Mouse (Mus musculus): ENCODE measurements around the gene 4931409K22Rik. TPM values are rescaled to one million over a fixed set of nuclear protein-coding genes. Genes with fewer than 3 reads are reported as not detected.
"Not testable (repeated sequence)": the region's sequence is repeated elsewhere in the genome, so short reads cannot be mapped to it uniquely, and the experiment has no call there.

The 4931409K22Rik gene
- polyA plus RNA-seq, 1 experiment from 2014 or later, result 0.07 TPM

- no peak overlapping the region for H3K27ac ChIP-seq
- no peak overlapping the region for H3K4me3 ChIP-seq
- peaks cover 67% of the 10 kb centered on the region for H3K36me3 ChIP-seq
- H3K4me1 ChIP-seq (replicated peaks), result peaks cover 57% of the 10 kb centered on the region
- DNase-seq (ENCODE audit: low spot score), result no peak
- H3K27me3 ChIP-seq (ENCODE audit: insufficient read depth, poor library complexity, severe bottlenecking), result peaks cover 41% of the 10 kb centered on the region
- H3K9me3 ChIP-seq, result no peaks in the 10 kb centered on the region
- 90% methylated on average over 20 of the region's 20 CpGs for WGBS
Observed at GRCm38 (mm10) chr5:24589511-24590500, 33.2 kb upstream of the 4931409K22Rik start.

- Histone ChIP-seq H3K4me3 (peak overlapping the region; percentile 89), H3K27me3 (ENCODE audit: insufficient read depth, poor library complexity, severe bottlenecking) (peaks cover 23% of the 10 kb centered on the region), H3K36me3 (peaks cover 41% of the 10 kb centered on the region), H3K9me3 (no peaks in the 10 kb centered on the region), H3K27ac (peak overlapping the region; percentile 89), H3K4me1 (replicated peaks) (peaks cover 50% of the 10 kb centered on the region)
- WGBS, result 32% methylated on average over 4 of the region's 4 CpGs
- DNase-seq (ENCODE audit: low spot score), result peak; percentile 13
Observed at GRCm38 (mm10) chr5:24587200-24587577, 30.6 kb upstream of the 4931409K22Rik start.

- H3K9me3 ChIP-seq, result no peaks in the 10 kb centered on the region
- DNase-seq (ENCODE audit: low spot score), result peak; percentile 91
- H3K27ac ChIP-seq, result peak within 1 kb of the TSS; percentile 89
- H3K4me1 ChIP-seq (replicated peaks), result peaks cover 45% of the 10 kb centered on the region
- H3K27me3 ChIP-seq (ENCODE audit: insufficient read depth, poor library complexity, severe bottlenecking), result peaks cover 18% of the 10 kb centered on the region
- peak within 1 kb of the TSS; percentile 89 for H3K4me3 ChIP-seq
- peaks cover 36% of the 10 kb centered on the region for H3K36me3 ChIP-seq
- WGBS, result under 1% methylated on average over 43 of the region's 43 CpGs
Observed at GRCm38 (mm10) chr5:24586547-24587199, 30.1 kb upstream of the 4931409K22Rik start, which contains the start of gene Chpf2. Gene Chpf2 (plus strand): TSS chr5:24586741.

- Histone ChIP-seq H3K36me3 (peaks cover 30% of the 10 kb centered on the region), H3K27ac (peak overlapping the region; percentile 89), H3K27me3 (ENCODE audit: insufficient read depth, poor library complexity, severe bottlenecking) (peaks cover 12% of the 10 kb centered on the region; the same call in 1 of the 2 replicates), H3K9me3 (no peaks in the 10 kb centered on the region), H3K4me1 (replicated peaks) (peaks cover 39% of the 10 kb centered on the region), H3K4me3 (peak overlapping the region; percentile 89)
- DNase-seq (ENCODE audit: low spot score), result no peak
- WGBS, result 14% methylated on average over 8 of the region's 8 CpGs
Observed at GRCm38 (mm10) chr5:24586106-24586505, 29.5 kb upstream of the 4931409K22Rik start.

GRCm38 (mm10) chr5:24578109-24578963, 21.7 kb upstream of the 4931409K22Rik start:
- H3K27me3 ChIP-seq (ENCODE audit: insufficient read depth, poor library complexity, severe bottlenecking), result no peaks in the 10 kb centered on the region
- WGBS, result 71% methylated on average over 6 of the region's 6 CpGs
- H3K36me3 ChIP-seq, result peaks cover 21% of the 10 kb centered on the region
- DNase-seq (ENCODE audit: low spot score), result no peak
- H3K4me3 ChIP-seq, result peak overlapping the region; percentile 87
- no peaks in the 10 kb centered on the region for H3K9me3 ChIP-seq
- peaks cover 22% of the 10 kb centered on the region for H3K4me1 ChIP-seq (replicated peaks)
- H3K27ac ChIP-seq, result peak overlapping the region; percentile 93

- Histone ChIP-seq H3K27me3 (ENCODE audit: insufficient read depth, poor library complexity, severe bottlenecking) (no peaks in the 10 kb centered on the region), H3K36me3 (peaks cover 31% of the 10 kb centered on the region), H3K4me1 (replicated peaks) (peaks cover 22% of the 10 kb centered on the region), H3K4me3 (peak within 1 kb of the TSS; percentile 87), H3K9me3 (no peaks in the 10 kb centered on the region), H3K27ac (peak within 1 kb of the TSS; percentile 93)
- peak; percentile 100 for DNase-seq (ENCODE audit: low spot score)
- under 1% methylated on average over 48 of the region's 48 CpGs for WGBS
Observed at GRCm38 (mm10) chr5:24577183-24577929, 20.7 kb upstream of the 4931409K22Rik start, which contains the start of gene Abcf2. Gene Abcf2 (minus strand): TSS chr5:24577467.

- H3K36me3 ChIP-seq, result peaks cover 37% of the 10 kb centered on the region
- no peaks in the 10 kb centered on the region for H3K9me3 ChIP-seq
- WGBS, result under 1% methylated on average over 32 of the region's 32 CpGs
- peak overlapping the region; percentile 93 for H3K27ac ChIP-seq
- H3K27me3 ChIP-seq (ENCODE audit: insufficient read depth, poor library complexity, severe bottlenecking), result no peaks in the 10 kb centered on the region
- H3K4me1 ChIP-seq (replicated peaks), result peaks cover 22% of the 10 kb centered on the region
- DNase-seq (ENCODE audit: low spot score), result no peak
- peak overlapping the region; percentile 87 for H3K4me3 ChIP-seq
Observed at GRCm38 (mm10) chr5:24576801-24577182, 20.2 kb upstream of the 4931409K22Rik start.

- no peaks in the 10 kb centered on the region for H3K9me3 ChIP-seq
- no peak overlapping the region for H3K27ac ChIP-seq
- no peak for DNase-seq (ENCODE audit: low spot score)
- peak overlapping the region; percentile 87 for H3K4me3 ChIP-seq
- H3K27me3 ChIP-seq (ENCODE audit: insufficient read depth, poor library complexity, severe bottlenecking), result no peaks in the 10 kb centered on the region
- WGBS, result 90% methylated on average over 1 of the region's 1 CpGs
- peaks cover 45% of the 10 kb centered on the region for H3K36me3 ChIP-seq
- peaks cover 22% of the 10 kb centered on the region for H3K4me1 ChIP-seq (replicated peaks)
Observed at GRCm38 (mm10) chr5:24575948-24576347, 19.3 kb upstream of the 4931409K22Rik start.

GRCm38 (mm10) chr5:24555335-24555734, 1.3 kb downstream of the 4931409K22Rik start:
- H3K27ac ChIP-seq; H3K4me3 ChIP-seq; H3K36me3 ChIP-seq; DNase-seq (ENCODE audit: low spot score); H3K9me3 ChIP-seq: not testable (repeated sequence)
- peaks cover 22% of the 10 kb centered on the region for H3K4me1 ChIP-seq (replicated peaks)
- WGBS, result 91% methylated on average over 7 of the region's 7 CpGs
- H3K27me3 ChIP-seq (ENCODE audit: insufficient read depth, poor library complexity, severe bottlenecking), result peaks cover 21% of the 10 kb centered on the region; the same call in 1 of the 2 replicates

- Histone ChIP-seq H3K4me1 (replicated peaks) (peaks cover 22% of the 10 kb centered on the region), H3K27ac (no peak overlapping the region), H3K27me3 (ENCODE audit: insufficient read depth, poor library complexity, severe bottlenecking) (peaks cover 30% of the 10 kb centered on the region), H3K4me3 (no peak overlapping the region), H3K36me3 (no peaks in the 10 kb centered on the region), H3K9me3 (peaks cover 4% of the 10 kb centered on the region; the same call in 1 of the 2 replicates)
- WGBS, result 72% methylated on average over 5 of the region's 5 CpGs
- DNase-seq (ENCODE audit: low spot score), result no peak
Observed at GRCm38 (mm10) chr5:24553621-24554244, 2.9 kb downstream of the 4931409K22Rik start.

- no peak for DNase-seq (ENCODE audit: low spot score)
- Histone ChIP-seq H3K36me3 (no peaks in the 10 kb centered on the region), H3K9me3 (peaks cover 4% of the 10 kb centered on the region; the same call in 1 of the 2 replicates), H3K4me3 (peak overlapping the region; percentile 27; the same call in 1 of the 2 replicates), H3K4me1 (replicated peaks) (peaks cover 22% of the 10 kb centered on the region), H3K27ac (peak overlapping the region; percentile 66), H3K27me3 (ENCODE audit: insufficient read depth, poor library complexity, severe bottlenecking) (peaks cover 34% of the 10 kb centered on the region)
- 47% methylated on average over 2 of the region's 2 CpGs for WGBS
Observed at GRCm38 (mm10) chr5:24551317-24551688, 5.3 kb downstream of the 4931409K22Rik start.
